Mouse (Mus musculus) stomach, postnatal 0 days (tissue): Measurements from ENCODE around the gene Tomm20l.

Experiments
- CTCF ChIP-seq: IDR thresholded peaks from 2 replicates; pipeline ENCODE4 v1.5.1; 2016; ENCODE audit warnings: antibody characterized with exemption, low read depth, mild to moderate bottlenecking, moderate library complexity
- EP300 ChIP-seq: optimal IDR thresholded peaks from 2 replicates; pipeline ENCODE3; 2016; ENCODE audit warnings: antibody characterized with exemption

- TF ChIP-seq CTCF (no peak), EP300 (no peak)
Observed at GRCm38 (mm10) chr12:71122731-71123130, 11.5 kb downstream of the Tomm20l start.
